Mouse (Mus musculus) neural tube, embryonic 13.5 days (tissue): ENCODE measurements at regions not wholly inside any gene's neighbourhood (a gene's known extent, or its start where the extent isn't known, plus 50 kb on each side); places are given as distances from the start of the nearest gene placed in this dataset.

Source experiments
- ATAC-seq: fragments of 200-750 bp; cut with Nextera tagmentation; 2 replicates; pipeline ENCODE4 v1.8.0; 2017; ENCODE audit warnings: low read depth, mild to moderate bottlenecking, moderate TSS enrichment, moderate library complexity
- H3K27ac ChIP-seq: fragments of 300-500 bp; sonication (generic); replicated peaks from 2 replicates; pipeline ENCODE4 v1.5.1; 2015; ENCODE audit warnings: moderate library complexity, mild to moderate bottlenecking, inconsistent platforms
- H3K27me3 ChIP-seq: fragments of 300-500 bp; sonication (generic); 2 replicates; pipeline ENCODE4 v1.6.1; 2015; ENCODE audit warnings: mild to moderate bottlenecking, inconsistent platforms
- H3K36me3 ChIP-seq: fragments of 300-500 bp; sonication (generic); 2 replicates; pipeline ENCODE4 v1.6.1; 2015; ENCODE audit warnings: mild to moderate bottlenecking, inconsistent platforms
- H3K4me1 ChIP-seq: fragments of 300-500 bp; sonication (generic); replicated peaks from 2 replicates; pipeline ENCODE4 v1.6.1; 2015; ENCODE audit warnings: inconsistent platforms
- H3K4me2 ChIP-seq: fragments of 300-500 bp; sonication (generic); 2 replicates; pipeline ENCODE4 v1.6.1; 2015; ENCODE audit warnings: inconsistent platforms, mild to moderate bottlenecking, moderate library complexity
- H3K4me3 ChIP-seq: fragments of 300-500 bp; sonication (generic); 2 replicates; pipeline ENCODE4 v1.5.1; 2015; ENCODE audit warnings: mild to moderate bottlenecking, inconsistent platforms
- H3K9ac ChIP-seq: fragments of 300-500 bp; sonication (generic); 2 replicates; pipeline ENCODE4 v1.6.1; 2015; ENCODE audit warnings: moderate library complexity, mild to moderate bottlenecking, inconsistent platforms
- H3K9me3 ChIP-seq: fragments of 300-500 bp; sonication (generic); 2 replicates; pipeline ENCODE4 v1.6.1; 2016; ENCODE audit warnings: inconsistent platforms
- WGBS: fragments of 180-500 bp; shearing (Covaris S2); methylation state at CpG from one replicate; pipeline ENCODE4 v1.1.7; 2015; 5-methylcytosine and 5-hydroxymethylcytosine counted together

GRCm38 (mm10) chr15:63689788-63690575 lies 155.0 kb downstream of the Gsdmc2 start:
- no peak overlapping the region for H3K4me2 ChIP-seq
- WGBS, result 68% methylated on average over 5 of the region's 5 CpGs

GRCm38 (mm10) chr15:63687852-63688251 lies 157.1 kb downstream of the Gsdmc2 start:
- Histone ChIP-seq H3K4me3 (no peak overlapping the region), H3K4me1 (no peaks in the 10 kb centered on the region), H3K9ac (no peak overlapping the region), H3K27ac (no peak overlapping the region), H3K9me3 (no peaks in the 10 kb centered on the region), H3K27me3 (no peaks in the 10 kb centered on the region), H3K4me2 (no peak overlapping the region), H3K36me3 (no peaks in the 10 kb centered on the region)
- no peak for ATAC-seq
- WGBS, result 91% methylated on average over 1 of the region's 1 CpGs

More at GRCm38 (mm10) chr15:63689788-63690575, 155.0 kb downstream of the Gsdmc2 start:
- Histone ChIP-seq H3K4me3 (no peak overlapping the region), H3K27me3 (no peaks in the 10 kb centered on the region), H3K9me3 (no peaks in the 10 kb centered on the region), H3K36me3 (no peaks in the 10 kb centered on the region), H3K4me1 (no peaks in the 10 kb centered on the region), H3K27ac (no peak overlapping the region), H3K9ac (no peak overlapping the region)
- no peak for ATAC-seq

- Histone ChIP-seq H3K4me3 (no peak overlapping the region), H3K27me3 (no peaks in the 10 kb centered on the region), H3K9ac (no peak overlapping the region), H3K4me1 (no peaks in the 10 kb centered on the region), H3K27ac (no peak overlapping the region), H3K9me3 (no peaks in the 10 kb centered on the region), H3K4me2 (no peak overlapping the region), H3K36me3 (no peaks in the 10 kb centered on the region)
- no peak for ATAC-seq
- WGBS, result 74% methylated on average over 3 of the region's 3 CpGs
These were observed 157.9 kb downstream of the Gsdmc2 start for GRCm38 (mm10) chr15:63686954-63687562.

DNA sequence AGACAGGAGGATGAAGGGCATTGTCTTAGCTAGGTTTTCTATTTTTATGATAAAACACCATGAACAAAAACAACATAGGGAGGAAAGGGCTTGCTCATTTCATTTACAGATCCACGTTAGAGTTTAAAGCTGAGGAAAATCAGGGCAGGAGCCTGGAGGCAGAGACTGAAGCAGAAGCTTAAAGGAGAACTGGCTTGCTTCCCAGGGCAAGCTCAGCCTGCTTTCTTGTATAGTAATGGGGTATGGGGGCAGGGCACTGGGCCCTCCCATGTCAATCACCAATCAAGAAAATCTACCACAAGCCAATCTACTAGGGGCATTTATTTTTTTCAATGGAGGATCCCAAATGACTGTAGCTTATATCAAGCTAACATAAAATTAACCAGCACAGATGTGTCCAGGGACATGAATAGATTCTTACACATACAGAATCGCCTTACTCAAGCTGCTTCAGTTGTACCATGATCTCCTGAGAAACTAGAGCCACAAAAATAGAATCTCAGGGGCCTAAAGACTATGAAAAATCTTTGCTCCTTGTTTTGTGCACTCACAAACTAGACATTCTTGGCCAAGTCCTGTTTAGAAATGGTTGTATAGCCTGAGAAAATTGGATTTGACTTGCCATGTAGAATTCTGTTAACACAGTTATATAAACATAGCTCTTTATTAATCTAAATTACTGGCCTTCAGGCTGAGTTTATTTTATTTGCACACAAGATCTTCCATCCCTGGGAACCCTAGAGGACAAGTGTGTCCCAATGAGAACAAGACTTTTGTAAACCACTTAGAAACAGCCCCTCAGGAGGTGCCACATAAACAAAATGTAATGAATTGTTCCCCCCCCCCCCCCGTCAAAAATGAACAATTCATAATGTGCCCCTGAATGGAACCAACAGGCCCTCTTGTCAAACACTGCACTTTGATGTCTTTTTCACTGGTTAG lies 164.7 kb downstream of the Gsdmc2 start:
- Histone ChIP-seq H3K27me3 (no peaks in the 10 kb centered on the region), H3K4me3 (no peak overlapping the region), H3K36me3 (no peaks in the 10 kb centered on the region), H3K9ac (no peak overlapping the region), H3K9me3 (no peaks in the 10 kb centered on the region), H3K27ac (no peak overlapping the region), H3K4me1 (peaks cover 6% of the 10 kb centered on the region; the same call in 1 of the 2 replicates), H3K4me2 (no peak overlapping the region)
- WGBS, result 43% methylated on average over 3 of the region's 3 CpGs
- no peak for ATAC-seq

GRCm38 (mm10) chr15:63678921-63679320 lies 166.1 kb downstream of the Gsdmc2 start:
- no peaks in the 10 kb centered on the region for H3K36me3 ChIP-seq
- no peak overlapping the region for H3K27ac ChIP-seq
- peaks cover 3% of the 10 kb centered on the region; the same call in 1 of the 2 replicates for H3K9me3 ChIP-seq
- no peak overlapping the region for H3K4me3 ChIP-seq
- H3K4me2 ChIP-seq, result no peak overlapping the region
- no peak for ATAC-seq
- no peak overlapping the region for H3K9ac ChIP-seq
- 79% methylated on average over 5 of the region's 5 CpGs for WGBS
- peaks cover 6% of the 10 kb centered on the region; the same call in 1 of the 2 replicates for H3K4me1 ChIP-seq
- H3K27me3 ChIP-seq, result no peaks in the 10 kb centered on the region

DNA sequence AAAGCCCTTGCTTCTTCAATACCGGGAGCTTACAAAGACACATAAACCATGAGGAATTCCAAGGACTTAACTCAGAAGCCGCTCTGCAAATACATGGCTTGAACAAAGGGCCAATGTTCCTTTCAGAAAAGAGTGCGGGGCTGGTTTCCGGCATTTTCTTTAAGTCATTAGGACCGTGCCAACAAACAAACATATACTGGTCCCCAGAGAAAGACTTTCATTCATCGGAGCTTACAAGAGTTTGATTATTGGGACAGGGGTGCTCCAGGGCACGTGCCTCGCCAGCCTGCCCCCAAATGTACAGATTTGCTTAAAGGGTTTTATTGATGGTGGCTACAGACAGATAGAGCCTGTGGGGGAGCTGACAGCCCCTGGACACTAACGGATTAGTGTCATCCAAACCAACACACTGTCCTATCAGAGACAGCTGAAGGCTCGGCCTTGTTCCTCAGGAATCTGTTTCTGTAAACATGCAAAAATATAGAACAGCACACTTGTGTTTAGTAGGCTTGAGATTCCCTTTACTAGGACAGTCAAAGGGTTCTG lies 169.4 kb downstream of the Gsdmc2 start:
- no peak overlapping the region for H3K9ac ChIP-seq
- WGBS, result 47% methylated on average over 10 of the region's 10 CpGs
- H3K4me2 ChIP-seq, result no peak overlapping the region
- H3K27me3 ChIP-seq, result no peaks in the 10 kb centered on the region
- H3K9me3 ChIP-seq, result peaks cover 3% of the 10 kb centered on the region; the same call in 1 of the 2 replicates
- H3K4me3 ChIP-seq, result no peak overlapping the region
- H3K27ac ChIP-seq, result no peak overlapping the region
- ATAC-seq, result no peak; the same call in 1 of the 2 replicates
- H3K4me1 ChIP-seq, result peaks cover 17% of the 10 kb centered on the region
- H3K36me3 ChIP-seq, result no peaks in the 10 kb centered on the region

GRCm38 (mm10) chr15:63674404-63674803 lies 170.6 kb downstream of the Gsdmc2 start:
- Histone ChIP-seq H3K4me3 (no peak overlapping the region), H3K4me1 (peaks cover 11% of the 10 kb centered on the region; the same call in 1 of the 2 replicates), H3K9ac (no peak overlapping the region), H3K9me3 (peaks cover 3% of the 10 kb centered on the region; the same call in 1 of the 2 replicates), H3K27ac (no peak overlapping the region), H3K4me2 (no peak overlapping the region), H3K36me3 (no peaks in the 10 kb centered on the region), H3K27me3 (no peaks in the 10 kb centered on the region)
- no peak for ATAC-seq
- WGBS, result 96% methylated on average over 5 of the region's 5 CpGs

- Histone ChIP-seq H3K36me3 (no peaks in the 10 kb centered on the region), H3K27ac (no peak overlapping the region), H3K4me2 (no peak overlapping the region), H3K4me1 (peaks cover 11% of the 10 kb centered on the region; the same call in 1 of the 2 replicates), H3K9ac (no peak overlapping the region), H3K4me3 (no peak overlapping the region), H3K27me3 (no peaks in the 10 kb centered on the region), H3K9me3 (peaks cover 3% of the 10 kb centered on the region; the same call in 1 of the 2 replicates)
- 65% methylated on average over 11 of the region's 11 CpGs for WGBS
- peak; percentile 65; the same call in 1 of the 2 replicates for ATAC-seq
These were observed 173.9 kb downstream of the Gsdmc2 start for GRCm38 (mm10) chr15:63671081-63671480.

- H3K27ac ChIP-seq, result no peak overlapping the region
These were observed 174.4 kb downstream of the Gsdmc2 start for GRCm38 (mm10) chr15:63670561-63670960.

GRCm38 (mm10) chr15:63667536-63667935 lies 177.4 kb downstream of the Gsdmc2 start:
- peaks cover 11% of the 10 kb centered on the region; the same call in 1 of the 2 replicates for H3K4me1 ChIP-seq
- no peak overlapping the region for H3K27ac ChIP-seq
- WGBS, result 86% methylated on average over 5 of the region's 5 CpGs
- no peak overlapping the region for H3K4me2 ChIP-seq
- no peaks in the 10 kb centered on the region for H3K27me3 ChIP-seq
- no peak overlapping the region for H3K9ac ChIP-seq
- H3K4me3 ChIP-seq, result no peak overlapping the region
- no peak for ATAC-seq
- H3K9me3 ChIP-seq, result no peaks in the 10 kb centered on the region
- H3K36me3 ChIP-seq, result no peaks in the 10 kb centered on the region

More at GRCm38 (mm10) chr15:63670561-63670960, 174.4 kb downstream of the Gsdmc2 start:
- no peak for ATAC-seq
- 77% methylated on average over 1 of the region's 1 CpGs for WGBS
- Histone ChIP-seq H3K9ac (no peak overlapping the region), H3K4me3 (no peak overlapping the region), H3K4me2 (no peak overlapping the region), H3K36me3 (no peaks in the 10 kb centered on the region), H3K9me3 (peaks cover 3% of the 10 kb centered on the region; the same call in 1 of the 2 replicates), H3K4me1 (peaks cover 11% of the 10 kb centered on the region; the same call in 1 of the 2 replicates), H3K27me3 (no peaks in the 10 kb centered on the region)

DNA sequence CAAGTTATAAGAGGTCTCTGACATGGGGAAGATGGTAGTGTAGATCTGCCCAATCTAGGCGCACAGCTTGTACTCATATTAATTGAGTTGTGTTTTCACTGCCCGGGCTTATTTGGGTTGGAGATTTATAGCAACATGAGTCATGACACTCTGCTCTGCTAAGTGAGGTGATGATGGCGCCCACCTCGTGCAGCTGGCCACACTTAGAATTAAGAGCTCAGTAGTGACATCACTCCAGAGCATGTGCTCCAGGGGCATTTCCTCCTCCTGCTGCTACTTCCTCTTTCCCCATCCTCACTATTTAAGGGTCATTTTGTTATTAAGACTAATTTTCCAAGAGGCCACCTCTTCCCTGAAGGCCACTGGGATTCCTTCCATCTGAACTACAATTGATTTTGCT lies 179.5 kb downstream of the Gsdmc2 start:
- Histone ChIP-seq H3K9me3 (no peaks in the 10 kb centered on the region), H3K27ac (no peak overlapping the region), H3K4me2 (no peak overlapping the region), H3K27me3 (no peaks in the 10 kb centered on the region), H3K36me3 (no peaks in the 10 kb centered on the region), H3K9ac (no peak overlapping the region), H3K4me3 (no peak overlapping the region), H3K4me1 (no peaks in the 10 kb centered on the region)
- no peak for ATAC-seq
- 78% methylated on average over 4 of the region's 4 CpGs for WGBS
